Mouse (Mus musculus) hindbrain, embryonic 16.5 days (tissue): ENCODE measurements around the gene Eya2. TPM values are rescaled to one million over a fixed set of nuclear protein-coding genes. Genes with fewer than 3 reads are reported as not detected.

Experiments used
- ATAC-seq: fragments of 200-750 bp; cut with Nextera tagmentation; 2 replicates; pipeline ENCODE4 v1.8.0; 2017; ENCODE audit warnings: moderate TSS enrichment, moderate library complexity
- H3K27ac ChIP-seq: fragments of 300-500 bp; sonication (generic); 2 replicates; pipeline ENCODE4 v1.5.1; 2014; ENCODE audit warnings: low read depth, mild to moderate bottlenecking, control low read depth, low read length, moderate library complexity
- H3K27me3 ChIP-seq: fragments of 300-500 bp; sonication (generic); replicated peaks from 2 replicates; pipeline ENCODE4 v1.6.1; 2014; ENCODE audit warnings: low read length; ENCODE audit not compliant: control insufficient read depth, insufficient read depth
- H3K36me3 ChIP-seq: fragments of 300-500 bp; sonication (generic); 2 replicates; pipeline ENCODE4 v1.6.1; 2014; ENCODE audit warnings: mild to moderate bottlenecking, low read length, moderate library complexity, mixed read lengths; ENCODE audit not compliant: control insufficient read depth, insufficient read depth
- H3K4me1 ChIP-seq: fragments of 300-500 bp; sonication (generic); 2 replicates; pipeline ENCODE4 v1.6.1; 2014; ENCODE audit warnings: low read depth, low read length; ENCODE audit not compliant: control insufficient read depth, insufficient read depth
- H3K4me2 ChIP-seq: fragments of 300-500 bp; sonication (generic); 2 replicates; pipeline ENCODE4 v1.6.1; 2014; ENCODE audit warnings: mild to moderate bottlenecking, low read length, control low read depth, moderate library complexity
- H3K4me3 ChIP-seq: fragments of 300-500 bp; sonication (generic); 2 replicates; pipeline ENCODE4 v1.5.1; 2014; ENCODE audit warnings: mild to moderate bottlenecking, low read length, control low read depth, moderate library complexity
- H3K9ac ChIP-seq: fragments of 300-500 bp; sonication (generic); 2 replicates; pipeline ENCODE4 v1.6.1; 2014; ENCODE audit warnings: low read depth, mild to moderate bottlenecking, control low read depth, low read length, moderate library complexity
- H3K9me3 ChIP-seq: fragments of 300-500 bp; sonication (generic); 2 replicates; pipeline ENCODE4 v1.6.1; 2014; ENCODE audit warnings: mild to moderate bottlenecking, low read length, moderate library complexity; ENCODE audit not compliant: control insufficient read depth
- WGBS: fragments of 180-500 bp; shearing (Covaris S2); extraction: QIAGEN DNeasy Blood & Tissue Kit; methylation state at CpG from one replicate; pipeline ENCODE4 v1.1.7; 2014; 5-methylcytosine and 5-hydroxymethylcytosine counted together
- polyA plus RNA-seq: library from polyadenylated mRNA; unstranded; fragments of >200 nt; fragmentation: Nextera tagmentation; extraction: Ambion mirVana; gene quantifications from 2 replicates; pipeline ENCODE4 v1.2.1, GENCODE M21; 2015

The Eya2 gene
- polyA plus RNA-seq, 1 experiment from 2014 or later: 8.1 TPM

GRCm38 (mm10) chr2:165703033-165703805, 108.4 kb downstream of the Eya2 start:
- Histone ChIP-seq H3K27ac (no peak overlapping the region), H3K9me3 (no peaks in the 10 kb centered on the region), H3K36me3 (no peaks in the 10 kb centered on the region), H3K9ac (no peak overlapping the region), H3K4me3 (no peak overlapping the region), H3K4me1 (no peaks in the 10 kb centered on the region), H3K4me2 (no peak overlapping the region), H3K27me3 (no peaks in the 10 kb centered on the region)
- 59% methylated on average over 8 of the region's 9 CpGs for WGBS
- ATAC-seq: no peak

GRCm38 (mm10) chr2:165708266-165708665, 113.4 kb downstream of the Eya2 start:
- no peaks in the 10 kb centered on the region for H3K27me3 ChIP-seq
- no peak overlapping the region for H3K4me2 ChIP-seq
- no peaks in the 10 kb centered on the region for H3K36me3 ChIP-seq
- no peak overlapping the region for H3K27ac ChIP-seq
- H3K4me3 ChIP-seq: no peak overlapping the region
- WGBS: 70% methylated on average over 9 of the region's 9 CpGs
- no peaks in the 10 kb centered on the region for H3K4me1 ChIP-seq
- H3K9ac ChIP-seq: no peak overlapping the region
- no peaks in the 10 kb centered on the region for H3K9me3 ChIP-seq
- ATAC-seq: no peak

- H3K4me2 ChIP-seq: no peak overlapping the region
- H3K9ac ChIP-seq: no peak overlapping the region
- H3K27ac ChIP-seq: no peak overlapping the region
- no peak for ATAC-seq
- 92% methylated on average over 6 of the region's 6 CpGs for WGBS
- no peaks in the 10 kb centered on the region for H3K9me3 ChIP-seq
- no peaks in the 10 kb centered on the region for H3K4me1 ChIP-seq
- no peaks in the 10 kb centered on the region for H3K36me3 ChIP-seq
- no peaks in the 10 kb centered on the region for H3K27me3 ChIP-seq
- no peak overlapping the region for H3K4me3 ChIP-seq
These were observed 121.9 kb downstream of the Eya2 start for GRCm38 (mm10) chr2:165716688-165717087.

- no peak overlapping the region for H3K9ac ChIP-seq
- H3K27me3 ChIP-seq: no peaks in the 10 kb centered on the region
- no peak for ATAC-seq
- H3K27ac ChIP-seq: no peak overlapping the region
- H3K4me1 ChIP-seq: no peaks in the 10 kb centered on the region
- no peaks in the 10 kb centered on the region for H3K9me3 ChIP-seq
- no peak overlapping the region for H3K4me3 ChIP-seq
- H3K36me3 ChIP-seq: no peaks in the 10 kb centered on the region
- 52% methylated on average over 23 of the region's 23 CpGs for WGBS
- no peak overlapping the region for H3K4me2 ChIP-seq
These were observed 122.6 kb downstream of the Eya2 start for GRCm38 (mm10) chr2:165717182-165718176.

- no peak overlapping the region for H3K27ac ChIP-seq
- 73% methylated on average over 8 of the region's 8 CpGs for WGBS
- no peaks in the 10 kb centered on the region for H3K4me1 ChIP-seq
- no peak overlapping the region for H3K9ac ChIP-seq
- H3K27me3 ChIP-seq: no peaks in the 10 kb centered on the region
- H3K36me3 ChIP-seq: no peaks in the 10 kb centered on the region
- H3K4me3 ChIP-seq: no peak overlapping the region
- no peaks in the 10 kb centered on the region for H3K9me3 ChIP-seq
- no peak overlapping the region for H3K4me2 ChIP-seq
- ATAC-seq: no peak
These were observed 124.5 kb downstream of the Eya2 start for GRCm38 (mm10) chr2:165719382-165719781.

- Histone ChIP-seq H3K4me1 (no peaks in the 10 kb centered on the region), H3K36me3 (no peaks in the 10 kb centered on the region), H3K9me3 (no peaks in the 10 kb centered on the region), H3K27ac (no peak overlapping the region), H3K9ac (no peak overlapping the region), H3K27me3 (no peaks in the 10 kb centered on the region), H3K4me2 (no peak overlapping the region), H3K4me3 (no peak overlapping the region)
- no peak for ATAC-seq
- WGBS: 93% methylated on average over 5 of the region's 5 CpGs
These were observed 127.1 kb downstream of the Eya2 start for GRCm38 (mm10) chr2:165721941-165722340.

- WGBS: 60% methylated on average over 18 of the region's 18 CpGs
- Histone ChIP-seq H3K36me3 (no peaks in the 10 kb centered on the region), H3K4me3 (no peak overlapping the region), H3K4me2 (no peak overlapping the region), H3K27me3 (no peaks in the 10 kb centered on the region), H3K9ac (peak overlapping the region; percentile 27; the same call in 1 of the 2 replicates), H3K27ac (no peak overlapping the region), H3K4me1 (peaks cover 6% of the 10 kb centered on the region; the same call in 1 of the 2 replicates), H3K9me3 (no peaks in the 10 kb centered on the region)
- peak; percentile 34; the same call in 1 of the 2 replicates for ATAC-seq
These were observed 137.9 kb downstream of the Eya2 start for GRCm38 (mm10) chr2:165732552-165733238.

- Histone ChIP-seq H3K4me1 (peaks cover 6% of the 10 kb centered on the region; the same call in 1 of the 2 replicates), H3K4me2 (no peak overlapping the region), H3K27me3 (no peaks in the 10 kb centered on the region), H3K4me3 (no peak overlapping the region), H3K27ac (no peak overlapping the region), H3K9ac (no peak overlapping the region), H3K9me3 (no peaks in the 10 kb centered on the region), H3K36me3 (no peaks in the 10 kb centered on the region)
- 85% methylated on average over 8 of the region's 8 CpGs for whole genome bisulfite sequencing
- ATAC-seq: no peak
These were observed 138.9 kb downstream of the Eya2 start for GRCm38 (mm10) chr2:165733701-165734100.
